Mouse (Mus musculus) urinary bladder, postnatal 25 days (tissue): ENCODE measurements at regions not wholly inside any gene's neighbourhood (a gene's known extent, or its start where the extent isn't known, plus 50 kb on each side); places are given as distances from the start of the nearest gene placed in this dataset.

Experiments used
- DNase-seq: peaks from one replicate; pipeline ENCODE4 v3.0.0; 2022; ENCODE audit warnings: low spot score

DNA sequence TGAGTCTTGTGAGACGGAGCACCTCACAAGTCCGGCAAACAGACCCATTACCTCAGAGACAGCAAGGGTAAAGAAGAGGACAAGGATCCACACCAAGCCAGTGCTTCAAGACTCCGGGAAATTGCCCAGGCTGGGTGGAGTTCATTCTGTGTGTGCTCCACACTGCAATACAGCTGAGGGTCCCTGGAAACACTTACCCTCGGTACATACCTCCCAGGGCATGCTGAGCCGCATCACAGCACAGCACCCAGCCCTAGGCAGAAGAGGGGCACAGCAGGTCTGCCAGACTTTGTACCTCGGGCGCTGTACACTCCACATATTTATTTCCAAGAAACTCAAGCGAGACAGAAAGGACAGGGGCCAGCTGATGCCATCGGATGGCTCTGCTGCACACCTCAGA is 54.5 kb upstream of the Cmc1 start:
- DNase-seq, result no peak

DNA sequence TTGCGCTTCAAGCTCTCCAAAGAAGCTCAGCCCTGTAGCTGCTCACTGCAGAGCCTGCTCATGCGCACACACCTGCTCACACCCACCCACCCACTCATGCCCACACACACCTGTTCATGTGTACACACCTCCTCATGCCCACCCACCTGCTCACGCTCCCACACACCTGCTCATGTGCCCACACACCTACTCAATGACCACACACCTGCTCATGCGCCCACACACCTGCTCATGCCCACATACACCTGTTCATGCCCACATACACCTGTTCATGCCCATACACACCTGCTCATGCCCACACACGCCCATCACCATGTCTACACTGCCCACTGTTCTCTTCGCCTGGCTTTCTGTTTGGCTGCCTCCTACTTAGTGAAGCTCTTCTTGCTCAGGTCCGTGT is 56.5 kb upstream of the Cmc1 start:
- DNase-seq, result no peak

DNA sequence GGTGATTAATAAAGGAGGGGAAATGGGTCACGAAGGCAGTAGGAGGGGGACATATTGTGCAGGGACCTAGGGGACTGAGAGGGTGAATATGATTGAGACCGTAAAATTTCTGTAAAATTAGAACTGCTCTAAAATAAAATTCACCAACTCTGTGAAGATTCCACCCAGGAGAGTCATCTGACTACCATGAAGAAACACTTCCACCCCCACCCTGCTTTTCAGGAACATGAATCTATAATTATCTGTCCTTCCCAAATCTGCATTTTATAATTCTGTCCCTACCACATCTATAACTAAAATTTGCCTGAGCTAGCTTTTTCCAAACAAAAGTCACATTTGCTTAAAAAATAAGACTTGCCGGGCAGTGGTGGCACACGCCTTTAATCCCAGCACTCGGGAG is 69.7 kb upstream of the Cmc1 start:
- no peak for DNase-seq

DNA sequence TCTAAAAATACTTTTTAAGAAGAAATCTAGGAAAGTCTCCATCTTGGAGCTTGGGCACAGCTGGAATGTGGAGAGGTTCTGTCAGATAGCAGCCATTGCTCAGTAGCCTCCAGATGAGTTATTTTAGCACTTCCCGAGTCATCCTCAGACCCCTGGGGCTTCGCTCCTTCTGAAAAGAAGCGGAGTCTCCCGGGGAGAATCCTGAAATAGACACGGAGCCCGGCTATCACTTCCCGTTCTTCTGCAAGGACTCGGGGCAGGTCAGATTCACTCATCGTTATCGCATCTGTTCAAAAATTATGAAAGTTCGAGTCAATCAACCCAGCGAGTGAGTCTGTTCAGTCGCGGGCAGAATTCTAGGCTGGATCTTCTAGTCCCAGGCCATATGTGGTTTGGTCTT is 71.2 kb upstream of the Cmc1 start:
- DNase-seq, result no peak

DNA sequence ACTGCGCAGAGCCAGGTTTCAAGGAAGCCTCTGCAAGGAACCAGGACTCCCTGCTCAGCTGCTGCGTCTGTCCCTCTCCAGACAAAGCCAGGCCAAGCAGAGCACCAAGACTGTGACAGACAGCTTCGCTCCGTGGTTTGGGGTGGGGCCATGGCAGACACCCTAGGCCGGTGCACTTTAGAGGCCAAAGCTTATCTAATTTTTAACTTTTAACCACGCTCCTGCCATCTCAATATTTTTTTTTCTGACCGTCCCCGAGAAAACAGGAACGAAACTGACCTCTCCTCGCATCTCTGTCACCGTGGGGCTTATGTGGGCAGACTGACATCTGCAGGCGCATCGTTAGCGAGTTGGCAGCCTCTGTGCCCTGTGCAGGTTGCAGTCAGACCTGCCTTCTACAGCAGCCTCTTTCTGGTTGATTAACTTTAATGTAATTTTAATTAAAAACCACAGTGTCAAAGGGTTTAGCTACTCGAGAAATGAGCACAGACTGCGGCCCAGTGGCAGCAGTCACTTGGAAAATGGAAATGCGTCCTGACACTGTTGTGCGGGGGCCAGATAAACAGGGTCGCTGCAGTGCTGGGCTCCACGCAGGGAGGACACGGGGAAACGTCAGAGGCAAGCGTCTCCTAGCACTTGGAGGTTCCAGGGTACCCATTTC is 77.6 kb upstream of the Cmc1 start:
- DNase-seq, result no peak

DNA sequence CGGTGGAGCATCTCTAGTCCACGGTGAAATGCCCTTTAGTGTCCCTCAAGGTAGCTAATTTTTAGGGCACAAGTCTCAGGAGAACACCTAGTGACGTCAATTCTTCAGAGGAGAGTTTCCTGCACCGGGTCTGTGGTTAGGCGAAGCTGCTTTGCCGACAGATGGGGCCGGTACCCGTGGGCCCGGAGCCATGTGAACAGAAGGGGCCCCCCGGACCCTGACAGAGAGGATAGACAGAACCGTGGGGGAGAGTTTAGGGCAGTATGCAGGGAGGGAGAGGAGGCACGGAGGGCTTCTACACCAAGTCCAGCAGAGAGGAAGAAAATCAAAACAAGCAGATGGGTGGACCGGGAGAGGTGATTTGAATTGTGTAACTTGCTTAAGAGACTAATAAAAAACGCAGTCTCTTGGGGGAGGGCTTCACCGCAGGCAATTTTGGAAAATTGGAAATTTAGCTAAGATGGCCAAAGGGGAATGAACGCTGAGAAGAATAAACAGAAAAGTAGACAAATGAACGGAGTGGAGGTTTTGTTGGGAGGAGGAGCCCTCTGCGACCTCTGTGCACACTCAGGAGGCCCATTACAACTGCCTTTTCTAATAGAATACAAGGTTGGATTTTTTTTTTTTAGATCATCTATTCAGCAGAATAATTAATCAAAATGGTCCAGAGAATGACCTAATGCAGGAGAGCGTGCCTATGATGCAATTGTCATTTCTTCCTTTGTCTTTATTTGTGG is 78.9 kb upstream of the Cmc1 start:
- DNase-seq, result no peak

DNA sequence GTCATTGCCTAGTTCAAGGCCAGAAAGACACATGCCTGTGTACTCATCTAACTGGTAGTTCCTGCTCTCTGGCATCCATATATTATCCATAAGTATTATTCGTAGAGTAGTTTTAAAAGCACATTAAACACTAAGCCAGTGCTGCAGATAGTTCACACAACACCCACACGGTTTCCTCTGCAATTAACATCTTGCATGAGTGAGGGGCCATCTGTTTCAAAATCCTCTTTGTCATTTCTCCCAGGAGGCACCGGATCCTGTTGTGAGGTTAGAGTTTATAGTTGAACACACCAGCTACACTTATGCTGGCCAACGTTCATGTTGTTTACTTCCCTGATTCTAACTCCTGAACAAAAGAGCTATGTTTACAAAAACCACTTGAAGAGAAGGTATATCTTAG is 90.7 kb upstream of the Cmc1 start:
- DNase-seq, result no peak

DNA sequence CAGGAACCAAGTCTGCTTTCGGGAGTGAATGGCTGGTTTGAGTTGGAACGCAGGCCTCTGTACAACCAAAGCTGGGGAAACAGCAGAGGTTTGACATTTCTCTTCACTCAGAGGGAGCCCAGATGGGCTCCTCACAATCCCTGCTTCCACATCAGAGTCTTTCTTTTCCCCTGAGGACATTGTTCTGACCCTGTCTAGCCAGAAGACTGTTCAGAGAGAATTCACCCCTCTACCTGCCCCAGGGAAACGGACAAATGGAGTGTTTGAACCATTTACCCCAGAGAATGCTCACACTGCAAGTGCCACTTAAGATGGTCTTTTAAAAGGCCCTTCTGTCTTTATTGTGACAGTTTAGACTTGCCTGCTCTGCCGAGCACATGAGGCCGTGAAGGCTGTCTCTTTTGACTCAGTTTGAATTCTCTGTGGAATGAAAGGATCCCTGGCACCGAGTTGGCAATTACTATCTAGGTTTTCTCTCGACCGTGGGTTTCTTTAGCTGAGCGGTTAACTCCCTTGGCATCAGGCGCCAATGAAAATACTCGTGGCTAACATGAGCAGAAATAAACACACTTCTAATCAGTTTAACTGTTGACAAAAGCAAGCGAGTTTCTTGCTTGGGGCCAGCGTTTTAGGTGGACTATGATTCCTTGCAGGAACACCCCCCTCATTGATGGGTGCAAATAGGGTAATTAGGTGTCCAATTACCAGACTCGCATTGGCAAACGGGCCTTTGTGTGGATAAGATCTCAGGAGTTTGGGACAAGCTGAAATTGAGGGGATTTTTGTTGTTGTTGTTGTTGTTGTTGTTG is 97.0 kb upstream of the Cmc1 start:
- no peak for DNase-seq

DNA sequence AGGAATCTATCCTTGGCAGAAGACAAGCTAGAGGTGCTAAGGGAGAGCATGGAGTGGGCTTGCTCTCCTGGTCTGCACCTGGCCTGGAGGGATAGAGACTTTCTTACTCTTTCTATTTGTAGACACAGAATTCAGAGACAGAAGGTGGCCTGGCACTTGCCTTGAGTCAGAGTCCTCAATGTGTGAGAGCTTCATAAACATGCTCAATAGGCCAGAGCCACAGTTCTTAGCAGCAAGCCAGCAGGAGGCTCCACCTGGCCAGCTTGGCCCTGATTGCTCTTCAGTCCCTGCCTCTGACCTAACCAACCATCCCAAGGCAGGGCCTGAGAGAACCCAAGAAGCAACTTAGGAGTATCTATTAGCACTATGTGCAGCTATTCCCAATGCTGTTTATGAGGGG is 103.9 kb upstream of the Cmc1 start:
- no peak for DNase-seq

DNA sequence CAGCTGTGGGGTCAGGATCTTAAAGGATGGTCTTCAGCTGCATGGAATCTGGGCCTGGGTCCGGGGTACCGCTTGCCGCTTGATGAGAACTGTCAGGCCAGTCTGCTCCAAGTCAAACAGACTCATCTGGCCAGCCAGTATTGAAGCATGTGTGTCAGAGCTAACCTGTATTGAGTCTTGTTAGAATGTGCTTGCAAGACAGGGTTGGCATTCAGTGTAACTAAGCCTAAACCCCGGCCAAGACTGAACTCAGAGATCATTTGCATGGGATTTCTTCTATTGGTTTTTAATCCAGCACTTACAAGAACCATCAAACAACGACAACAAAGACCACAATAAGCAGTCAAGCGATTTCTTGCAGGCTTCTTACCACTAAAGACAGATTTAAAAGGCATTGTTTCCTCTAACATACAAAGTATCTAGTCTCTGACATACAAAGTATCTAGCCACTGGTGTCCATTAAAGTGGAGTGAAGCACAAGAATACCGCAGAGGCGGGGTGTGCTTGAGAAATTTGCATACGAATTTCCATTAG is 105.3 kb upstream of the Cmc1 start:
- DNase-seq, result no peak

DNA sequence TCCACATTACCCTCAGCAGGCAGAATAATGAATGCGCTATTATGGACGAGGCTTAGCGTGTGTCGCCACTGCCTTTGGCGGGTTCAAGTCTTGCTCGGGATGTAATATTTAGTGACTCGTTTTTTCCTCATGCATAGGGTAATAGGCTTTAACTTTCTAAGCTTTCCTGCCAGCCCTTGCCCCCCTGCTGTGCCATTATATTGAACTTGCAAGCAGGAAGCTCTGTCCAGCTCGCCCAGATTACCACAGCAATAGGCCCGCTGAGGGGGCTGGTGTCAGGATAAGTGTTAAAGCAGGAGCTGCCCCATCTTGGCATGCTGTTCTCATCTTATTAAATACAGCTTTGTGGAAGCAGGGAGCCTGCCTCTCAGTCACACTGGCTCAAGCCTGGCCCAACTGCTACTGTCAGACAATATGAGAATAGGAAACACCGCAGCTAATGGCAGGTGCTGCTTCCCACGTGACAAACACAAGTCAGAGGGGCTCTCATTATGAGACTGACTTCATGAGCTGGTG is 105.8 kb upstream of the Cmc1 start:
- no peak for DNase-seq

DNA sequence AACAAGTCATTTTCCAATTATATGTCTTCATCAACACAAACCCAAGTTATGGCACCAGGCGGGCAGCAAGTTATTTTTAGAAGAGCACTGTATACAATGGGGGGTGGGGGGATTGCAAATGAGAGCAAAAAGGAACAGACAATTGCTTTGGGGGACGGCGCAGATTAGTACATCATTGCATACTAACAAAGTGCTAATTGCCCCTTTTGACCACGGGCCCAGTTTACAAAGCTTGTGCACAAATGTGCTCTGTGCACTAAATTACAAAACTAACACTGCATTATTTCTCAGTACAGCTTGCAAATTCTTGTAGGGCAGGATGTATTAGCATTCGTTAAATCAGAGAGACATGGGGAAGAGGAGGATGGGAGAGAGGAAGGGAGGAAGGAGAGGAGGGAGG is 116.3 kb upstream of the Cmc1 start:
- no peak for DNase-seq

DNA sequence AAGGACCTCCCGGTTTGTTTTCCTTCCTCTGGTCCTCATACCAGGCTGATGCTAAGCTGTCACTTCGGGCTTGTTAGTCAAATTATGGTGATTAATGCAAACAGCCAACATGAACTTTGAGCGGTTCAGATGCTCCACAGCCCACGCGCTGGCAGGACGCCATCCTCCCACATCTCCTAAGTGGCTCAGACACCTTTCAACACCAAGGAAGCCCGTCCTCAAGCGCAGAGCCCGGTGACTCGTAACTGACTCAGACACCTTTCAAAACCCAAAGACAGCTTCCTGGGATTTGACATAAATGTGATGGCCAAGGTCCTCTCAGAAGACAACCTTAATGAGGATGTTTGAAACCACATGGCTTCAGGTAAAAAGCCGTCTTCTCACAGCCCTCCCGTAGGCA is 121.7 kb upstream of the Cmc1 start:
- DNase-seq, result no peak

DNA sequence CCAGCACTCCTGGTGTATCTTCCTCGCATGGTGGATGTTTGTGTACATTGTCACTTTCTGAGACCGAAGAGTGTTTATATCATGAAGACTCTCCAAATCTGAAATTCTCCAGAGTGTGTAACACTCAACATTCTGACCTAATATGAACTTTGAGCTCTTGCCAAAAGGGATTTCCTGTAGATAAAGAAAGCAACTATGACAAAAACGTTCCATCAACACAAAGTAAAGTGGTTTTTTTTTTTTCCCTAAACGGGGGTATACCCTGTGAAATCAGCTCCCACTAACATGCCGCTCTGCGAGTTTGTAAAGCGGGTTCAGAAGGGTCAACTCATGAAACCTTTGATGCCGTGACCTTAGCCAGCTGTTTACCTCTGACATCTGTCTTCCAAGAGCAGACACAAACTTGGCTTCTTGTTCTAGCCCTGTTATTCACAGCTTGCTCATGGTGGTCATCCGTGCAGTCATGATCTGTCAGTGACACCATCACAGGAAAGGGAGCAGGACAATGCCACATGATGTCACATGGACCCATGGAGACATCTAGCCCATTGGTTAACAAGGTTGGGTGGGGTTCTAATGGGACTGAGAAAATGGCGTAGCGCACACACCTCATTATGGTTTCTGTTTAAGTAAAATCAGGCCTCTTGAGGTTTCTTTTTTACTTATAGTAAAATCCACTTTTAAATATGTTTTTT is 122.9 kb upstream of the Cmc1 start:
- no peak for DNase-seq

DNA sequence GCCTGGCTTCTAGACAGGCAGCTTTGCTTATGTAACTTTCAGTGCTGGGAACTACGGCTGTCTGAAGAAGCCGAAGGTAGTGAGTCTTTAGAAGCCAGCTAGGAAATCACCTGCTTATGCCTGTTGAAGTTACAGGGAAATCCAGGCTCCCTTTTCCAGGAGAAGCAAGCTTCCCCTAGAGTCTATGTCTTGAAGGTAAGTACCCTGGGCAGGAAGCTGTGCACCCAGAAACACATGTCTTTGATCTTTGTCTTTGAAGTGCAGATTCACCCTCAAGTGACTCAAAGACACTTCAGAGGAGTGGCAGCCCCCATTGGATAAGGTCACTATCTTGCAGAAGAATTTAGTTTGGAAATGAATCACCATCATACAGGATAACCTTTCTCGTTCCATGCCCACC is 135.5 kb upstream of the Cmc1 start:
- DNase-seq, result no peak

DNA sequence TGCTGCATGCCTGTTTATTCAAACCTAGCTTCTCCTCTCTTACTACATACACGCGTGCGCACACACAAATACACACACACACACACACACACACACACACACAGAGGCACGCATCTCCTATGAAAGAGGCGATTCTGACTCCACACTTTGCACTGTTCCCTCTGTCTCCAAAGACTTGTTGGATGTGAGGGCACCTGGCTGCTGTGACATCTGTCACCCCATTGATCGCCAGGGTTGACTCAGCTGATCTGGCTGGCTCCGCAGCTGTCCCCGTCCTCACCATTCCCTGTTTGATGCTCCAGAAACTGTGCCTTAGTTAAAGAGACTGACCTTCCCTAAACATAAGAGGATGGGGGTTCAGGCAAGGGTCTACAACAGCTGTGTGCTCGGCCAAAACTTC is 137.6 kb upstream of the Cmc1 start:
- DNase-seq, result no peak

DNA sequence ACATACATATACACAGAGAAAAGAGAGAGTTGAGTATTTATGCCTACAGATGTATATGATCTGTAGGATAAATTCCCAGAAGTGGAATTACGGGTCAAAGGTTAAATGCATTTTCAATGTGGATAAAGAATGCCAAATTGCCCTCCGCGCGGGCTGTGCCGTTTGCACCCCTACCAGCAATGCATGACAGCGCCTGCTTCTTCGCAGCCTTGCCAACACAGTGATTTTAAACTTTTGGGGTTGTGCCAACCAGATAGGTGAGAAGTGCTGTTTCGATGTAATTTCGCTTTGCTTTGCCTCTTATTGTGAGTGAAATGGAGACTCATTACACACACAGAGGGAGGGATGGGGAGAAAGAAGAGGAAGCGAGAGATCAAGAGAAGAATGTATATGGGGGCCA is 142.9 kb upstream of the Cmc1 start:
- no peak for DNase-seq

DNA sequence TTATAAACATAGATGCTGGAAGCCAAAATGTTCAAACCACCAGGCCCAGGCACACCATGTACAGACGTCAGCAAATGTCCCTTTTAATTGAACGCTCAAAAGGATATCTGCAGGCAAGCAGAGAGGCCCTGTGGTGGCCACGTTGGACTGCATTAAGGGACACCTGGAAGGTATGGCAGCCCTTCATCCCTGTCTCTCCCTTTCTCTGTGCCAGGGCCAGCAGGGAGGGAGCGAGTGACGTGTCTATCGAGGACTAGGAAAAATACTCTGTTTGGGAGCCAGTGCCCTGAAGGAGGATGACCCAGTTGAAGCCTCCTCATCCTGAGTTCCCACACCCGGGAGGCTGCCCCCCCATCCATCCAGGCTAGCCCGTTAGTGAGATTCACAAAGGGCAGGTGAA is 144.0 kb upstream of the Cmc1 start:
- no peak for DNase-seq

DNA sequence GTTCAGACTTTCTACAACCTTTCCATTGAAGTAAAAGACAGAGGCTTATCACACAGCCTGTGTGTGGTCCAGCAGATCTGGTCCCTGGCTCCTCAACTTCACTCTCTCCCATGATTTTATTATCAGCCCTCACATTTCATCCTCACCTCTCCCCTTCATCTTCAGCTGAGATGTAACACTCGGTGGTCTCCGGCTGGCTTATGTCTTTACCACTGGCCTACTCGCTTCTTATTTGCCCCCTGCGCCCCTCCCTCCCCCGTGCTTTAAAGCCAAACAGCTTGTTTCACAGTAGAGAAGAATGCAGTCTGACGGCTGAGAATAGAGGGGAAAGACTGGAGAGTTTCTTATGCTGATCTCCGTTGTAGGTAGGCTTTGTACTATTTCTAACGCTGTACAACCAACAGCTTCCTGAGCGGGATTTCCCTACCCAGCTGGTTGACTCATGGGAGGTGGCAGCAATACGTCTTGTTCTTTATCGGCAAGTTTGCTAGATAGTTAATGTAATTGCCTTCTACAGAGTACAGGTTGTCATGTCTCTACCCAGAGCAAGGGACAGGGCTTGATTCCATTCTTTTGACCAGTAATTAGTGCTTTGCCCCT is 152.9 kb upstream of the Cmc1 start:
- no peak for DNase-seq

DNA sequence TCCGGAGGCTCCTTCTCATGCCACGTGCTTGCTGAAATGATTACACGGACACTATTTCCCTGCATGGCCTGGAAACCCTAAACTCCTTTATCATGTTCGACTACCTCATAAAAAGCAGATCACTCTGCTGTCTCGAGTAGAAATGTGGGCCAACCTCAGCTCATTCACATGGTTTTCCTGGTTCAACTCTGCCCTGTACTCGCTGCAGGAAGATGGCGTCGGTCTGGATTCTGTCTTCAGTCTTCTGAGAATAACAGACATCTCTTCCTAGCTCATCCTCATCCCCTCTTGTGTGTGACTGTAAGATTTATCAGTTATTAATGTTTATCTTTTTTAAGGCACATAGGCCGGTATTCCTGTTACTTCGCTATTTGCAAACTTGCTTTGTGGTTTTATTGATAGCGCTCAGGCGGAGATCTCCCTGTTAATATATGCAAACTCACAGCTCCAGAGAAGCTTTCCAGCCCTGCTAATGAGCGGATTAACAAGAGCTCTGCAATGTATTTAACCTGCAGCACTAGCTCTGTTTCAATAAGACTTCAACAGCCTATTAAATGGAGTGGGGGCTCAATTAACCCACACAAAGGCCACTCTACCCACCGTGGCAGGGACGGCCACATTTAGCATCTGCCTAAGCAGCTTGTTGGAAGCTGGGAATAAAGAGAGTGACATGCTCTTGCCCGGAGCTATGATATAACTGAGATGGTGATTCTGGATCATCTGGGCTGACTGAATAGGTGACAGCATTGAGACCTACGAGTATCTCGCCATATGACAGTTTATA is 159.5 kb upstream of the Eomes start:
- DNase-seq, result no peak

DNA sequence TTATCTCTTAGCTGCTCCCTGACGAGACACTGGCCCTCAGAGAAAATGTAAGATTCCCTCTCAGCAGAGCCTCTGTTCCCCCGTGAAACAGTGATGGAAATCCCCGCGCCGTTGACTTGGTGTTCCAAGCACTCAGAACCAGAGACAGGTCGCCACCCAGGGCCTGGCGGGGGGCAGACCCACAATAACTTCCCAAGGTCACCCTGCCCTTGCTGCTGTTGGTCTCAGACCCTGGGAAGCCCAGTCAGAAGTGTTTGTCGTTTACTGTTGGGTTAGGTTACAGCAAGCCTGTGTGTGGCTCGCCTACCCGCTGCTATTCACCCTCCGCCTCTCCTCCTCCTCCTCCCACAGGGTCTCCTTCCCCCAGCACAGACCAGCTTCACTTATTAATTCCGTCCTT is 154.2 kb upstream of the Eomes start:
- DNase-seq, result no peak
